Mouse (Mus musculus) layer of hippocampus, adult 9-10 months (tissue): ENCODE results near the gene Nudt22.

Source experiments
- DNase-seq: peaks from one replicate; pipeline ENCODE4 v3.0.0; 2022; ENCODE audit warnings: low spot score

Gene Nudt22

DNA sequence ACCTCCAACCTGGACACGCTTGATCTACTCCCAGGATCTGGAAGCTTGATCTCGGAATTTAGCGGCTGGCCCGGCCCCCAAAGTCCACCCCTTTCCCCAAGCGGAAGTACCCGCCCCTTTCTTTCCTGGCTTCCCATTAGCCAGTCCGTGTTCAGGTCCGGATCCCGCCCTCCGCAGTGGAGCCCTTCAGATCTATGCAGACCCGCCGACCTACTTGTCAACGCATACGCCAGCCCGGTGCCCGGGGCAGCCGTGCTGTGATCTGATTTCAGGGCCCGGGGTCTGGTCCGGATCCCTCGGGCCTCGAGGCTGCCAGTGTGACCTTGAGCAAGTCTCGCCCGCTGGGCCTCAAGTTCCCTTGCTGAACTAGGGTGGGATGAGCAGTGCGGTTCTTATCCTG is at the start of gene Nudt22, which contains the start of gene Trpt1:
Gene Nudt22 (minus strand): TSS at position 112 of the 400 bp plus-strand sequence.
Gene Trpt1 (plus strand): TSS at position 126 of the 400 bp plus-strand sequence.
- DNase-seq, result no peak

DNA sequence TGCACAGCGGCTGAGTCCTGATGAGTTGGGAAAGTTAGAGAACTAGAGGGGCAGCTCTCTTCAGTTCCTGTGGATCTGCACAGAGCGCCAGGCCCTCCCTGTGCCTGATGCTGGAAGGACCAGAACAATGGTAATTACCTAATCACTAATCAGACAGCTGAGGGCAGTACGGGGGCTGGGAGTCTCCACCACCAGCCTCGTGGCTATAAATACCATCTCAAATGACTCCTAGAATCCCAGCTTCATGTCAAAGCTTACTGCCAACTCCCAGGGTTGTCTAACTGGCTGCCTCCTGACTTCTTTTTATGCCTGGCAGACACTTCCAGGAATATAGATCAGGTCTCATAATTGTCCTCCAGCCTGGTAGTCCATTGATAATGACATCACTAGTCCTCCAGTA is 48.8 kb upstream of the Nudt22 start:
- no peak for DNase-seq

DNA sequence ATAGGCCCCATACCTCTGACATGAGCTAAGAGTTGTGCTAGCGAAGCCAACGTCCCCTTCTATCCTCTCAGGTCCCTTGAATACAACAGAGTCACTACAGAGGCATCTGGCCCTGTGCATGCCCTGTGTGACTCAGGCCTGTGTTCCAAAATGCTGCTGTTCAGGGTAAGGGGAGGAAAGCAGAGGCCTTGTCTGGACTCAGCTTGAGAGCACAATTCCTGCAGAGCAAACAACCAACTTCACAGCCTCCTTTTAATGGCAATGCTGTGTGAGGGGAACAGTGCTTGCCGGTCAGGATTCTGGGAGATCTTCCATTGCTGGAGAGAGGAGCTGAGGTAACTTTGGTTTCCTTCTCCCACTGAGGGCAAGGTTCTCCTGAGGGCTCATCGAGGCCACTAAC is 48.4 kb upstream of the Nudt22 start:
- DNase-seq, result no peak

DNA sequence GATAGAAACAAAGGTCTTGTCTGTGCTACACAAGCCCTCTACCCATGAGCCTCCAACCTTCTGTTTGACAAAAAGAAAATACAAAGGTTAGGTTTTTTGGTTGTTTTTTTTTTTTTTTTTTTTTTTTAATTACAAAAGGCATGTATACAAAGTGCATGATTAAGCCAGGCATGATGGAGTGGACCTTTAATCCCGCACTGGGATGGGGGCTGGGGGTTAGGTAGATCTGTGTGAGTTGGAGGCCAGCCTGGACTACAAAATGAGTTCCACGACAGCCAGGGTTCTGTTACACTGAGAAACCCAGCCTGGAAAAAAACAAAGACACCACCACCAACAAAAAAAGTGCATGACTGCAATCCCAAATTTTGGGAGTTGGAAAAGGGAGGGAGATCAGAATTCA is 45.3 kb upstream of the Nudt22 start:
- no peak for DNase-seq

DNA sequence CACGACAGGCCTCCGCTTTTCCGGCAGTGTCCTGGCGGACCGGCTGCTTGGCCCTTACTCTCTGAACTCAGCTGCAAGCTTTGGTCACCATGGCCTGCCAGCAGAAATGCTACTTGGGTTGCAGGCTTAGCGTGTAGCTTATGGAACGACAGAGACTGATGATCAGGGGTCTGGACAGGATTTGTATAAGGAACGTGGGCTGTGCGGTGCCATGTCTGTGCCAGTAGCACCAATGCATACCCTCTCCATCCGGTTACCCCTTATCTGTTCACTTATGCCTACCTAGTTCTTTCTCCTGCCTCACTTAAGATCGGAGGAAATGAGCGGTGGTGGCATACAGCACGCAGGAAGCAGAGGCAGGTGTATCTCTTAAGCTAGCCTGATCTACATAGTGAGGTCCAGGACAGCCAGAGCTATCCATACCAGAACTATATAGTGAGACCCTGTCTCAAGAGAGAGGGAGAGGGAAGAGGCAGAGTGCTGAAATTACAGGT is 44.8 kb upstream of the Nudt22 start:
- no peak for DNase-seq

DNA sequence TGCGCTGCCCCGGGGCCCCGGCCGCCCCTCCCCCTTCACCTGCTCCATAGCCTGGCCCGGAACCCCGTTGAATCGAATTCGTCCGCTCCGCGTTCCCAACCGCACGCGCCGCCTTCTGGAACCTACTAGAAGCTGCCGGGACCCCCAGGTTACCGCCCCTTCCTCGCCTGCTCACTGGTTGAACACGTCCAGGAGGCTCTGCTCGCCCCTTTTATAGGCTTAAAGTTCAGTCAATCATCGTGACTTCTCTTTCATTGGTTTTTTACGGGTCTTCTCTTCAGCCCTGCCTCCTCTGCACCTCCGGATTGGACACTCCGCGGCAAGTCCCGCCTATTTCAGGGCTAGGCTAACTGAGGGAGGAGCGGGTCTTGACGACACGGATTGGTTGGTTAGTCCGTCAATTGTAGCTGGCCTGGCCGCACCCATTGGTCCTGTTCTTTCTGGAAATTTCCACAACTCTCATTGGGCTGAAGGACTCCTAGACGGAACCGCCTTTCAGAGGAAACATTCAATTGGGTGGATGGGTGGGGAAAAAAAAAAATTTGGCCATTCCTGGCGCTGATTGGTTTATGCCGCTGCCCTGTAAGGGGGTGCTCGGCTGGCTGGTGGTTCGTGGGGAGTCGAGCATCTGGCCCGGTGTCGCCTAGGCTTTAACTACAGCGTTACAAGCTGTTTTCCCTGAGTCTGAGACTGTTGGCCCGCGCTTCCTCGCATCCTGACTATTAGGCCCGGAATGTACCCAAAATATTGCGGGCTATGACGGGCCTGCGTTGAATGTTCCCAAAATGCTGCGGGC is 44.1 kb upstream of the Nudt22 start, which contains the start of gene Stip1:
Gene Stip1 (minus strand): TSS at position 127 of the 796 bp plus-strand sequence.
- DNase-seq, result peak; percentile 99

DNA sequence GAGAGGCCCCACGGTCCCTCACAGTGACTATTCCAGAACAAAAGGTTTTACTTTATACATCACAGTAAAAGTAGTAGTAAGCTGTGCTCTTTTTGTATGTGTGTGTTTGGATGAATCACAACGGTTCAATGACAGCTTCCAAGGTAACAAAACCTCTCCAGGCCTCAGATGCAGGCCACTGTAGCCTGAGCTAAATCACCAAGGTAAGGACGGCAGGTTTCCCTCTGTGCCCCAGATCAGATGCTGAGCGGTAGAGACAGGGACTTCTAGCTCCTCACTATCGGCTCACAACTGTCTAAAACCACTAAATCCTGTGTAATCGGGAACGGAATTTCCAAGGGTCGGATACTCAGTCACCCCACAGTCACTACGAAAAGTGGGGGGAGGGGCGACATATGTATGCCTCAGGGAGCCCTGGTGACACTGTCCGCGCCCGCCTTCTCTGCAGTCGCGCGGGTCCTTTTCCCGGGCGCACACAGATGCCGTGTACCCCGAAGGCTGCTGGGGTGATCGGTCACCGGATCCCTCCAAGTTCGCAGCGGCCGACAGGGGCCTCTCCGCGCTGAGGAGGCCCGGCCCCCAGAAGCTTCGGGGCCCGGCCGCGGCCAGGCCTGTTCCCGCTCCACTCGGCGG is 43.3 kb upstream of the Nudt22 start:
- no peak for DNase-seq

DNA sequence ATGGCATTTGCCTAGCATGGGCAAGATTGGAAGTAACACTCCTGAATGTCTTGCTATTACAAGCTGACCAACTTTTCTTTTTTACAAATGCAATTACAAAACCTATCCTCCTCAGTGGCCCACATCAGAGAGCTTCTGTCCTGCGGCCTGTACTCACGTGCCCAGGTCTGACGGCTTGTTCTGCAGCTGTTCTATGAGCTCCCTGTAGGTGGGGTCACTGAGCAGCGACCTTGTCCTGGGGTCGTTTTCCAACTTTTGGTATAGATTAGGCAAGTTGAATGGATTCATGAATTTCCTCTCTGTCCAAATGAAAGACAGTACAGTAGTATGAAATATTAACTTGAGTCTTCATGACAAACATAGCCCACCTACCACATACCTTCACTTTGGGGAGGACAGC is 38.1 kb upstream of the Nudt22 start:
- no peak for DNase-seq

DNA sequence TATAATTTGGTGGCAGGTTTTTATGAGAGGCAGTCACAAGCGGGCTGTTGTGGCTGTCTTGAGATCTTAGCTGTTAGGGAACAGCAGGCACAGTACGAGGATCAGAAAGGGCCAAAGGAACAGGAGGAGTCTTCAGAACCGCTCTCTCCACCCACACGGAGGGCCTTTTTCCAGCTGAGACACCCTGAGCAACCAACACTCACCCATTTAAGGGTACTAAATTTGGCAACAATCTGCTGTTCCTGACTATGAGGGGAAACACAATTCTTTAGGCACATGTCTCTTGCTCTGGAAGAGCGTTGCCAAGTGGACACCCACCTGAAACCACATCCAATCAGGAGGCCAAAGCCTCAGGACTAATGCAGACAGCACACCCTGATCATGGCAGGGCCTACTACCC is 33.6 kb upstream of the Nudt22 start:
- no peak for DNase-seq

DNA sequence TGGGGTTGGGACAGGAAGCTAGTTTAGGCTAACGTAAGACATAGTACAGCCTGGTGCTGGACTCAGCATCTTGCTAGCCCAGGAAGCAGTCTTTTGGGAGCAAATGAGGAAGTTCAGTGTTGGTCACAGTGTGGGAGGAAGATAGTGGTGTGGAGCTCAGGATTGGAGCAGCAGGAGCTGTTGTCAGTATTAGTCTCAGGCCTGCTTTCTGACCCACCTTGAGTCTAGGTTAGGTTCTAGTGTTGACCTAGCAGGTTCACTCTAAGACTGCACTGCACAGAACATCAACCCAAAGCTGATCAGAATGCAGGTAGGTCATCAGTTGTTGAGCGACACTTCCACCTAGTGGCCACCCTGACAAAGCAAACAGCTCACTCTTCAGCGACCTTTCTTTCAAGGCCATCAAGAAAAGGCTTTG is 24.3 kb upstream of the Nudt22 start:
- no peak for DNase-seq

DNA sequence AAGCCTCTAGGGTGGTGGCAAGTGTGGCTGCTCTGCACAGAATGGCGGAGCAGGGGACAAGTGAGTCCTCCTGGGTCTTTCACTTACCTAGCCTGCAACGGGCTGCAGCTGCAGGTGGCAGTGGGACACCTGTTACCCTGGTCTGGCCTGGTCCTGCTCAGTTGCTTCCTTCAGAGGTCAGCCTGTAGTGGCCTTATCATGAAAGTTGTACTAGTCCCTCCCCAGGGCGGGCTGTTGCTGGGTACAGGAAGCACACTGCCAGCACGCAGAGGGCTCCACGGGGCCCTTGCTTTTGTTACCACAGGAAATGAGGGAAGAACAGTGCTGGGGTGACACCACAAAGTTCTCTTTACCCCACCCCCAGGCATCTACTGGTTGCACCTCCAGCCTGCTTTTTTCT is 23.3 kb upstream of the Nudt22 start, which contains the start of gene Fermt3:
Gene Fermt3 (minus strand): TSS at position 279 of the 400 bp plus-strand sequence.
- no peak for DNase-seq

DNA sequence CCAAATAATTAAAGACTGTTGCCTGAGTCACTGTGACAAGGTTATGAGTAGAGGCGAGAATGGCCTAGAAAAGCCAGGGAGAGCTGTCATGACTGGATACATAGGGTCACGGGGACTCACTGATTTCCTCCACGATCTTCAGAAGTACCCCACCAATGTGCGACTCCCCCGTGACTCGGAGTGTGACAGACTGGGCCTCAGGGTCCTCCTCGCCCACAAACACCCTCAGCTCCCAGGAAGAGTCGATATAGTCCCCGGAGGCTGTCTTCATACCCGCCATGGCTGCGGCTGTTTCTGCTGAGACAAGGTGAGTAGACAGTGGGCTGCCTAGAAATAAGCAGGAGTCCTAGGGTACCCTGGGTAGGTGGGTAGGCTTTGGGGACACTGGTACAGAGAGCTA is 22.6 kb upstream of the Nudt22 start:
- no peak for DNase-seq

DNA sequence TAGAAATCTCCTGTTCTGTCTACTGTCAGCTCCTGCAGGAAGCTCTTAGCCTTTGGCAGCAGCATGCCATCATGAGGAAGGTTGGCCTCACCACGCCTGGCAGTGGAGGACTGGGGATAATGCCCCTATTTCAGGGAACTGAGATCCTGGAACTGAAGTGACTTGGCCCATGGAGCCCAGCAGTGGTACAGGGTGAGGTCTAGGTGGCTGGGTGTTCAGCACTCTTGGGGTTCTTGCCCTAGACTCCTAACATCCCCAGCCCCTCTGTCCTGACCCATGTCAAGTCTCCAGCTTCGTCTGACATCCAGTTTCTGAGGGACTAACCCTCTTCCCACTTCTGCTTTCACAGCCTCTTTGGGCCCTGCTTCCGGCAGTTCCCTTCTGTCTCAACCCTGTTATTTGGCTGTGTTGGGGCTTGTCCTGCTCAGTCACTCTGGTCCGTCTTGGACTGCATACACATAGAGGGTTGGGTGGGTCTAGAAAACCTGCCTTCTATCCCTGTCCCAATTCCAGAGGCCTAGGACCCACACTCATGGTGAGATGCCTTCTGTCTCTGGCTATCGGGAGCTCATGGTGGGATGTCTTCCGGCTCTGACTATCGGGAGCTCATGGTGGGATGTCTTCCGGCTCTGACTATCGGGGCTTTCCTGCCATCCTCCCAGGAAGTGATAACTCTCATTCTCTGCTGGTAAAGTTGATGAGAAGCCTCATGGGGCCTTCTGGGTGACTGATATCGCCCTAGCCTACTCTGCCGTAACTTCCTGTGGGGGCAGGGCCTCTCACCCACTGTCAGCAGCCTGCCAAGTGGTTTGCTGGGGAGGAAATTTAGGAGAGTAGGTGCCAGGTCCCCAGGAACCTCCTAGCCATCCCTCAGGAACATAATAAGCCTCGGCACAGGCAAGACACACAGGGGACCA is 21.9 kb upstream of the Nudt22 start:
- DNase-seq, result no peak

DNA sequence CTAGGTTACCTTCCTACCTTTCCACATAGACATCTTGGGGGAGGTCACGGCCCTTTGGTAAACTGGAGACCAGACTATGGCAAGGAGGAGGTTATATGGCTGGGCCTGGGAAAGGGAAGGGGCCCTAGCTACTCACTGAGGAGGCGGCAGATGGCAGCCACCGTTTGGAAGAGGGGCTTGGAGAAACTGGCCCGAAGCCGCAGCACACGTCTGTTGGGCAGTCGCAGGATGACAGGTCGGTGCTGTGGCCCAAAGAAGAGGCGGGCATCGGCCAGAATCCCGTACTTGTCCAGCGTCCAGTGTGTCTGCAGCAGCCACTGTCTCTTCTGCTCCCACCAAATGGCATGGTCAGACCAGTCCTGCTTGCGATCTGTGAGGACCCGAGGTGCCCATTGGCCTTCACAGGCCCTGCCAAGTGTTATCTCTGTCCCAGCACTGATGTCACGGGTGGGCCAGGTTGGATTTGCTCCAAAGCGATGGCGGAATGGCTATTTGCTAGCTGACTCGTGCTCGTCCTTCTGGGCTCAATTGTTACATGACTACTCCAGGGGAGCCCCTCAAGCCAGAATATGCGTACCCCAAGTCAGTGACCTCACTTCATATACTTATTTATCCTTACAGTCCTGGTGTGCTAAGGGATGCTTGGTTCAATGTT is 18.7 kb upstream of the Nudt22 start:
- no peak for DNase-seq

DNA sequence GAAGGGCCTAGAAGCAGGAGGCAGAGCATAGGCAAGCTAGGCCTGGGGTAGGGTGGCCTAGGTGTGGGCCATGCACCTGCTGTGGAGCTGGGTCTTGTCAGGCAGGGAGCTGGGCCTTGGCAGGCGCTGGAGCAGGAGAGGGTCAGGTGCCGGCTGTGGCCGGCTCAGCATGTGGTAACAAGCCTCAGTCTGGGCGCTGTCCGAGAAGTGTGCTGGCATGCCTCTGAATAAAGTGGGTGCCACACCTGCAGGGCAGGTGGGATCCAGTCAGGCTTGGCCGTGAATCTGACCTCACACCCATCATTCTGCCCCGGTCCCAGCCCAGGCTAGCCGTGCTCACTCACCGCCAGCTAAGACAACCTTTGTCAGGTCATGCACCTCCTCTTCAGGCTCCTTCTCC is 18.1 kb upstream of the Nudt22 start:
- DNase-seq, result no peak

DNA sequence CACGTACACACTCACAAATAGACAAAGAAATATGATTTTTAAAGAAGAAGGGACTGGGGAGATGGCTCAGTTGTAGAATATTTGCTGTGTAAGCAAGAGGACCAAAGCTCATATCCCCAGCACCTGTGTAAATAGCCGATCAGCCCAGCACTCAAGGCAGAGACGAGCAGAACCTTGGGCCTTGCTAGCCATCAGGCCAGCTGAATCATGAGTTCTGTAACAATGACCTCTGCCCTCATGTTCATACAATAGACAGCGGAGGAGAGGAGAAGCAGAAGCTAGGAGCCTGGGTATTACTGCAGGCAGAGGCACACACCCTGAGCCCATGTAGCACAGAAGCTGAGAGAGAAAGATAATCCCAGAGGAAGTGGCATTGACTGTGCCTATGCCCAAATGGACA is 16.5 kb upstream of the Nudt22 start:
- DNase-seq, result no peak

DNA sequence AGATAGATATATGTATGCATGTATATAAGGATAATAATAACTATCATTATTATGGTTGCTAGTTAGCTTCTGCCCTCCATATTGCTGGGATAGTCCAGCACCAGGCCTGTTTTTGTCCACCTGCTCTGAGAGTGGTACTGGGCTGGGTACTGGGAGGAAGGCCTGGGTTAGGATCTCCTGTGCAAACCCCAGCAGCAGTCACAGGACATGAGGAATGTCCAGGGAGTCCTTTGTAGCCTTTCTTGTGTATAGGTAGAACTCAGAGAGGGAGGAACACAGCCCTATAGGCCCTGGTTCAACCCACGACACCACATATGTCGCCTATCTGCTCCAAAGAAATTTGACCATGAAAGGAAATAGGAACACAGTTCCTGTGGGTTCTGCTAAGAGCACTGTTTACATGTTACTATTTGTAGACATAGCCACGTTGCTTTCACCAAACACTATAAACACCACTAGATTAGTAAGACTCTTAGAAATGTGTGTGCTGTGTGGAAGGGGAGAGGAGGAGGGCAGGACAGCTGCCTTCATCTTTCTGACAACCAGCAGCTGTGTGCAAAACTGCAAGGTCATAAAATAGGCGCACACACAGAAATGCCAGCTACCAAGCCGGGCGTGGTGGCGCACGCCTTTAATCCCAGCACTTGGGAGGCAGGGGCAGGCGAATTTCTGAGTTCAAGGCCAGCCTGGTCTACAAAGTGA is 11.1 kb upstream of the Nudt22 start:
- no peak for DNase-seq

DNA sequence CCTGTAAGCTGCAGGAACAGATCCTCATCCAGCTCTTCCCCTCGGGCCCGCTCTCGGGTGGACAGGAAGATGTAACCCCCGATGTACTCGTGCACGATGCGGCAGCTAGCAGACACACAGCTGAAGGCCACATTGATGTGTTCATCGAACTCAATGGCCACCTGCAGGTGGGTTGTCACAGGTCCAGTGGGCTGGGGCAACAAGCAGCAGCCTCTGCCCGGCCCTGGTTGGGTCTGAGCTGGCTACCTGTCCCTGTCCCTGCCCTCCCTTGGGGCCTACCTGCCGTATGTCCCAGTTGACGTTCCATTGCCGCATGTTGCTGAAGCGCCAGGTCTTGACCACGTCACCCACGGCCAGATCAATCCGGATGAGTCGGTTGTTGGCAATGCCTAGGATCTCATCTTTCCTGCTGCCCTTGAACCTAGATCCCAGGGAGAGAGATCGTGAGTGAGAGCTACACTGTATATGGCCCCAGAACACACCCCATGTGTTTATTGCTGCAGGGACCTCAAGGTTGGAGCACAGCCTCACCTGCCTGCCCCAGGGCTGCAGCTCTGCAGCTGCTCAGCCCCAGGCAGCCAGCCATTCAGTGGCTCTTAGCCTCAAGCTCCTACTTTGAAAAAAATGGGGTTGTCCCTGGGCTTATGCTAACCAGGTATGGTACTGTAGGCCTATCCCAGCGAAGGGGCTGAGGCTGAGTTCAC is 3.6 kb upstream of the Nudt22 start:
- DNase-seq, result no peak

DNA sequence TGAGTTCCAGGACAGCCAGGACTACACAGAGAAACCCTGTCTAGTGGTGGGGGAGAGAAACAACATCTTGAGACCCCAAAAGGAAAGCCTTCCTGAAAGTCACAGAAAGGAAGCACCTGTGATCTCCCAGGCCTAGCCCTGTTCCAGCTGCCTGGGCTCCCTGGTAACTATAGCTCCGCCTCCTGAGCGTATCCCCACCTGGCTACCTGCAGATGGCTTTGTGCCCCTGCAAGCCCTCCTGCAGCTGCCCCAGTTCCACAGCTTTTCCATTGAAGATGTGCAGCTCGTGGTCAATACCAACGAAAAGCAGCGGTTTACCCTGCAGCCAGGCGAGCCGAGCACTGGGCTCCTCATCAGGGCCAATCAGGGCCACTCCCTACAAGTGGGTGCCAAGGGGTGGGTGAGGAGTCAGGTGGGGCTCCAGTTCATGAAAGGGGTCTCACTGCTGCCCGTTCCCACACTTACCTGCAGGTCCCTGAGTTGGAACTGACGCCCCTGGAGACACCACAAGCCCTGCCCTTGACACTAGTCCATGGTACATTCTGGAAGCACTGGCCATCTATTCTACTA is 1.9 kb upstream of the Nudt22 start:
- no peak for DNase-seq
